Mouse (Mus musculus) liver, embryonic 14.5 days (tissue): ENCODE results near the gene Gas7. TPM values are rescaled to one million over a fixed set of nuclear protein-coding genes. Genes with fewer than 3 reads are reported as not detected.

Experiments
- ATAC-seq: fragments of 200-750 bp; cut with Nextera tagmentation; 2 replicates; pipeline ENCODE4 v1.8.0; 2017; ENCODE audit warnings: moderate number of reproducible peaks, mild to moderate bottlenecking, moderate library complexity; ENCODE audit not compliant: insufficient read depth
- DNase-seq, 3 experiments: peaks; one replicate each; pipeline ENCODE4 v3.0.0-alpha.2; 2012 to 2013; ENCODE audit warnings: low read depth in 3 of 3, low spot score in 3 of 3
- H3K27ac ChIP-seq: fragments of 300-500 bp; sonication (generic); 2 replicates; pipeline ENCODE4 v1.5.1; 2014; ENCODE audit warnings: moderate library complexity, mild to moderate bottlenecking, control low read depth, inconsistent platforms
- H3K27me3 ChIP-seq: fragments of 300-500 bp; sonication (generic); 2 replicates; pipeline ENCODE4 v1.6.1; 2014; ENCODE audit warnings: mild to moderate bottlenecking, low read length, moderate library complexity; ENCODE audit not compliant: control insufficient read depth, insufficient read depth
- H3K36me3 ChIP-seq: fragments of 300-500 bp; sonication (generic); replicated peaks from 2 replicates; pipeline ENCODE4 v1.6.1; 2014; ENCODE audit warnings: low read depth; ENCODE audit not compliant: control insufficient read depth, insufficient read depth
- H3K4me1 ChIP-seq, 2 experiments: fragments of 200-500 bp in 1 of 2; fragments of 300-500 bp in 1 of 2; sonication (generic) in 1 of 2; replicated peaks; 2 replicates each; pipeline ENCODE4 v1.6.1; 2012 to 2014; ENCODE audit warnings: antibody characterized with exemption in 1 of 2, inconsistent platforms in 1 of 2, low read length in 1 of 2; ENCODE audit not compliant: control insufficient read depth in 2 of 2, insufficient read depth in 2 of 2
- H3K4me2 ChIP-seq: fragments of 300-500 bp; sonication (generic); 2 replicates; pipeline ENCODE4 v1.6.1; 2014; ENCODE audit warnings: low read depth, mild to moderate bottlenecking, control low read depth, moderate library complexity
- H3K4me3 ChIP-seq, 2 experiments: fragments of 200-500 bp in 1 of 2; fragments of 300-500 bp in 1 of 2; sonication (generic) in 1 of 2; 2 replicates each; pipeline ENCODE4 v1.5.1; 2012 to 2014; ENCODE audit warnings: low read depth in 2 of 2, low read length in 2 of 2, mild to moderate bottlenecking in 2 of 2, control low read depth in 1 of 2, inconsistent platforms in 1 of 2, moderate library complexity in 1 of 2; ENCODE audit not compliant: insufficient read depth in 1 of 2
- H3K9ac ChIP-seq: fragments of 300-500 bp; sonication (generic); replicated peaks from 2 replicates; pipeline ENCODE4 v1.6.1; 2014; ENCODE audit warnings: mild to moderate bottlenecking, control low read depth, moderate library complexity
- H3K9me3 ChIP-seq: fragments of 300-500 bp; sonication (generic); 2 replicates; pipeline ENCODE4 v1.6.1; 2016; ENCODE audit warnings: low read length, mixed read lengths; ENCODE audit not compliant: control insufficient read depth
- CTCF ChIP-seq: IDR thresholded peaks from 2 replicates; pipeline ENCODE4 v1.5.1; 2016; ENCODE audit warnings: antibody characterized with exemption, low read depth, control low read depth
- EP300 ChIP-seq: IDR thresholded peaks from 2 replicates; pipeline ENCODE4 v1.6.1; 2016; ENCODE audit warnings: antibody characterized with exemption, low read depth
- WGBS: fragments of 180-500 bp; shearing (Covaris S2); extraction: QIAGEN DNeasy Blood & Tissue Kit; methylation state at CpG from one replicate; pipeline ENCODE4 v1.1.7; 2014; ENCODE audit not compliant: insufficient replicate concordance; 5-methylcytosine and 5-hydroxymethylcytosine counted together
- polyA plus RNA-seq, 2 experiments: library from polyadenylated mRNA; depleted of rRNA in 1 of 2; stranded (reverse) in 1 of 2; unstranded in 1 of 2; fragments of >200 nt; fragmentation: Nextera tagmentation in 1 of 2; extraction: Ambion mirVana in 1 of 2; gene quantifications; 2 replicates each; pipeline versions ENCODE4 v1.2.1 to v1.2.3; 2012 to 2014

Gas7 gene
- polyA plus RNA-seq, 2 experiments = 0.49 to 1.1 TPM

DNA sequence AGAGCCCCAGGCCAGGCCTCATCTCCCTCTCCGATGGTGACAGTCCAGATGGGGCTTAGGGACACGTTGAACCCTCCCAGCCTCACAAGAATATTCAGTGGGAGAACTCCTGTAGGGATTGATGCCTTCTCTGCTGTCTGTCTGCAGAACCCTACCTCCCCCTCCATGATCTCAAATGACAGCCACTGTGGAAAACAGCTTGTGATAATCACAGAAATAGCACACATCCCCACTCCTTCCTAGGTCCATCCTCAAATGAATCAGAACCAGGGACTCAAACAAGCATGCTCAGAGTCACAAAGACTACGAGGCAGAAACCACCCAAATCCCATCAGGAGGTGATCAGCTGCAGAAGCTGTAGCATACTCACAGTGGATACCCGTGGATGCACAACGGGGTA lies 210.9 kb downstream of the Gas7 start:
- ATAC-seq (no peak), DNase-seq (no peak)
- Histone ChIP-seq H3K4me1 (no peaks in the 10 kb centered on the region), H3K9ac (no peak overlapping the region), H3K27me3 (no peaks in the 10 kb centered on the region), H3K27ac (no peak overlapping the region), H3K36me3 (no peaks in the 10 kb centered on the region), H3K4me3 (no peak overlapping the region), H3K9me3 (no peaks in the 10 kb centered on the region), H3K4me2 (no peak overlapping the region)
- 40% methylated on average over 5 of the region's 5 CpGs for WGBS
- TF ChIP-seq CTCF = no peak
- no peak for TF ChIP-seq EP300

DNA sequence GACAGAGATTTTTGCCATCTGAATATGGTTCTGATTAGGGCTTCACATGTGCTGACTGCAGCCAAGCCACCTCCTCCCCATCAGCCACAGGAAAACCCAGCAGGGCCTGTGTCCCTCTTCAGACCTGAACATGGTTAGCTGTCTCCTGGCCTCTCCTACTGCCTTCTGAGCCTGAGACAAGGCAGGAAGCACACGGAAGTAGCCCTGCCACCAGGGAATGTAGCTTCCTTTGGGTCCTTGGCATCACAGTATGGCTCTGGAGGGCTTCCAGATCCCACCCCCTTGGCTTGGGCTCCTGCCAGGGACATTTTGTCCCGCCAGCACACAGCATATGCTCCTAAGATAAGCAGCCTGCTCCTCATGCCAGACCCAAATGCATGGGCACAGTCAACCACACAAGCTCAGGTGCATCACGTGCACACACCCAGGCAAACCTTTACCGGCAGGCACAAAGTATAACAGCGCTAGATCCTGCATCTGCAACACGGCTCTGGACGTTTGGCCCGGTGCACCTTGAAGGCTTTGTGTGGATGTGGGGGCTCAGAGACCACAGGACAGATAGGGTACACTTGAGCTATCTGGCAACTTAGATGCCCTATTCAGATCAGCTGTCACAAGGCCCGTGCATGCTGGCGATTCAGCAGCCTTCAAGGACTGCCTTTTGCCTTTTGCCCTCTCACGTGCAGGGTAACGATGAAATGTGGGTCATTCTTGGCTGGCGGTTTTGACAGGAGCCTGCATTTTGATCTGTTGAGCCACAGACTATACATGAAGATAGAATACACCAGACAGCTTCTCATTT lies 212.5 kb downstream of the Gas7 start:
- Histone ChIP-seq H3K9me3 (no peaks in the 10 kb centered on the region), H3K36me3 (no peaks in the 10 kb centered on the region), H3K27ac (no peak overlapping the region), H3K9ac (no peak overlapping the region), H3K4me3 (no peak overlapping the region), H3K4me1 (no peaks in the 10 kb centered on the region), H3K27me3 (no peaks in the 10 kb centered on the region), H3K4me2 (no peak overlapping the region)
- TF ChIP-seq EP300 (no peak), CTCF (no peak)
- ATAC-seq (no peak), DNase-seq (no peak)
- WGBS = 72% methylated on average over 13 of the region's 13 CpGs

DNA sequence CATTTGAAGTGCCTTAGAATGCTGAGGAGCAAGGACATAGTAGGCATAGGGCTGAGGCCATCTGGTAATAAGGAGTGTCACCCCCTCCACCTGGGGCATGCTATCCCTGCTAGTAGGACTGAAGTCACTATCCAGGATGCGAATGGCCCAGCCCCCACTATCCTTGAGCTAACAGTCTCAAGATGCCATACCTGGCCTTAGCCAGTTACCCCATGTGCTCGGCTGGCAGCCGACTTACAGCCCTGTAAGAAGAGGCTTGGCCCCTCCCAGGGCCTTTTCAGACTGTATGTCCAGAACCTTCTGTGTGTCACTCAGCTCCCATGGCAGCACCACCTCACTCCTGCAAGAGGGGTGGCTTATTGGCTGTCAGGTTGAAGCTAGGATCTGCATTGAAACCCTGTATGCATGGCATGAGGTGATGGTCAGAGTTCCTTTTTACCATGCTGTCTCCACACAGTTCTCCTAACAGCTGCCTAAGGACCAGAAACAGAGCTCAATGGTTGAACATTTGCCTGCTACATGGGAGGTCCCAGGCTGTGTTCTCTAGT lies 213.3 kb downstream of the Gas7 start:
- H3K27ac ChIP-seq = no peak overlapping the region
- H3K9me3 ChIP-seq = no peaks in the 10 kb centered on the region
- H3K27me3 ChIP-seq = no peaks in the 10 kb centered on the region
- H3K4me1 ChIP-seq = no peaks in the 10 kb centered on the region
- H3K9ac ChIP-seq = no peak overlapping the region
- WGBS = 61% methylated on average over 3 of the region's 3 CpGs
- ATAC-seq (no peak), DNase-seq (no peak)
- H3K36me3 ChIP-seq = no peaks in the 10 kb centered on the region
- H3K4me3 ChIP-seq = no peak overlapping the region
- H3K4me2 ChIP-seq = no peak overlapping the region
- TF ChIP-seq EP300 = no peak
- TF ChIP-seq CTCF = no peak

DNA sequence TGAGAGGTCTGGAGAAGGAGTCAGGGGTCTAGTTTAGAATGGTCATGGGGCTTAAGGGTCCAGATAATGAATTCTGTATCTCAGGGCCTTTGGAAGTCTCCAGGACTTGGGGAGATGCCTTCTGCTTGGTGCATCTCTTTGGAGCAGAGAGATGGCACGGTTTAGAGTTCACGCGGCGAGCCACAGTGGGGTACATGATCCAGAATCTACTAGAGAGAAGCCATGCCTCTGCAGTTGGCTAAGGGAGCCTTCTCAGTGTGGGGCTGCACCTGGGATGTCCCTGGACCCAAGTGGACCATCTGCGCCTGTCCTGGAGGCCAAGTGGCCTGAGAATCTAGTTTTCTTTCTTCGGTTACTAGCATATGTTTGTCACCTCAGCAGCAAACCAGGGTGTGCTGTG lies 214.8 kb downstream of the Gas7 start:
- Histone ChIP-seq H3K9me3 (no peaks in the 10 kb centered on the region), H3K4me1 (no peaks in the 10 kb centered on the region), H3K9ac (no peak overlapping the region), H3K36me3 (no peaks in the 10 kb centered on the region), H3K4me2 (no peak overlapping the region), H3K4me3 (no peak overlapping the region), H3K27ac (no peak overlapping the region), H3K27me3 (no peaks in the 10 kb centered on the region)
- TF ChIP-seq CTCF = no peak
- TF ChIP-seq EP300 = no peak
- no peak for DNase-seq
- ATAC-seq = no peak
- 83% methylated on average over 6 of the region's 6 CpGs for WGBS

DNA sequence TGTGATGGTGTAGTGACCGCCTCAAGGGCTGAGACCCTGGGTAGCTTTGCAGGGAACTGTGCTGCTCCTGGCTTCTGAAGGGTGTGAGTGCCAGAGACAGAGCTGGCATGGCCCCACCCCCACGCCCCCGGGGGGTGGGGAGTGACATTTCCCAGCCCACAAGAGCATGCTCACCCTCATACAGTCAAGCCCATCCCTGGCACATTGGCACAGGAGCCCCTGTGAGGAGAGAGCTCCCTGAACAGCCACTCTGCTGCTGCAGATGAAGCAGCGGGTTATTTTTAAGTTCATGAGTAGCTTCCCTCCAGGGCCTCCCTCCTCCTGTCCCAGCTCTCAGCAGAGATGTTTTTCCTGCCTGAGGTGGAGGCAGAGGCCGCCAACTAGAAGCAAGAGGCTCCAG lies 216.9 kb downstream of the Gas7 start:
- 41% methylated on average over 5 of the region's 5 CpGs for WGBS
- Histone ChIP-seq H3K4me1 (no peaks in the 10 kb centered on the region), H3K4me3 (no peak overlapping the region), H3K27ac (no peak overlapping the region), H3K36me3 (no peaks in the 10 kb centered on the region), H3K9ac (no peak overlapping the region), H3K9me3 (no peaks in the 10 kb centered on the region), H3K4me2 (no peak overlapping the region), H3K27me3 (no peaks in the 10 kb centered on the region)
- TF ChIP-seq EP300 = no peak
- TF ChIP-seq CTCF = no peak
- DNase-seq (no peak), ATAC-seq (no peak)
